Mouse (Mus musculus): ENCODE results near the gene Lgals3bp. TPM values are rescaled to one million over a fixed set of nuclear protein-coding genes. Genes with fewer than 3 reads are reported as not detected.
"Not testable (repeated sequence)": the region's sequence is repeated elsewhere in the genome, so short reads cannot be mapped to it uniquely, and the experiment has no call there.

Gene Lgals3bp
- polyA plus RNA-seq, 1 experiment from 2014 or later, result 6.2 TPM

DNA sequence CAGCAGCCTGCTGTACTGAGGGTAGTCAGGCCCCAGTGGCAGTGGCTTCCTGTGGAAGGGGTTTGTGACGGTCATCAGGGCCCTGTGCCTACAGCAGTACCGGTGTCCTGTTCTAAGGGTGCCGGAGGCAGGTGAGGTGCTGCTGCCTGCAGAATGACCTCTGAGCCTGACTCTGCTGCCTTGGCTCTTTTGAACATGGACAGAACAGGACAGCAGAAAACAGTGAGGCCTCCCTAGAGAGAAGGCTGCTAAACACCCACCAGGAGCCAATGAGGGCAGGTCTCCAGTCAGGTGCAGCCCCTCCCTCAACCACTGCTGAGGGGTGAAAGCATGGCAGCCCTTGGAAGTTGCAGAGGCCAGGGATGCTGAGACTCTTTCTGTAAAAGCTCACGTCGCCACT is 4.6 kb upstream of the Lgals3bp start:
- H3K27ac ChIP-seq, result 0 out of 2 replicates have a peak overlapping the region, but pooled peaks have one; percentile 54
- no peaks in the 10 kb centered on the region for H3K9me3 ChIP-seq
- H3K36me3 ChIP-seq, result peaks cover 56% of the 10 kb centered on the region
- peaks cover 56% of the 10 kb centered on the region for H3K4me1 ChIP-seq
- H3K27me3 ChIP-seq (ENCODE audit: insufficient read depth, poor library complexity, severe bottlenecking), result 0 out of 2 replicates have a peak, but pooled peaks cover 3% of the 10 kb centered on the region
- no peak for DNase-seq (ENCODE audit: low spot score)
- WGBS, result 88% methylated on average over 5 of the region's 5 CpGs
- no peak overlapping the region for H3K4me3 ChIP-seq

GRCm38 (mm10) chr11:118405311-118405710 is 3.4 kb upstream of the Lgals3bp start:
- H3K27me3 ChIP-seq (ENCODE audit: insufficient read depth, poor library complexity, severe bottlenecking), result 0 out of 2 replicates have a peak, but pooled peaks cover 3% of the 10 kb centered on the region

GRCm38 (mm10) chr11:118403951-118404899 is 2.3 kb upstream of the Lgals3bp start:
- peak overlapping the region; percentile 52; the same call in 1 of the 2 replicates for H3K27ac ChIP-seq
- no peaks in the 10 kb centered on the region for H3K27me3 ChIP-seq (ENCODE audit: insufficient read depth, poor library complexity, severe bottlenecking)
- H3K36me3 ChIP-seq, result peaks cover 35% of the 10 kb centered on the region
- no peak overlapping the region for H3K4me3 ChIP-seq
- peaks cover 66% of the 10 kb centered on the region for H3K4me1 ChIP-seq
- no peak for DNase-seq (ENCODE audit: low spot score)
- 62% methylated on average over 6 of the region's 6 CpGs for WGBS
- H3K9me3 ChIP-seq, result no peaks in the 10 kb centered on the region

More at GRCm38 (mm10) chr11:118405311-118405710, 3.4 kb upstream of the Lgals3bp start:
- H3K4me1 ChIP-seq, result peaks cover 65% of the 10 kb centered on the region
- no peaks in the 10 kb centered on the region for H3K9me3 ChIP-seq
- DNase-seq (ENCODE audit: low spot score), result no peak
- no peak overlapping the region for H3K4me3 ChIP-seq
- WGBS, result 90% methylated on average over 8 of the region's 8 CpGs
- H3K36me3 ChIP-seq, result peaks cover 44% of the 10 kb centered on the region
- H3K27ac ChIP-seq, result no peak overlapping the region

DNA sequence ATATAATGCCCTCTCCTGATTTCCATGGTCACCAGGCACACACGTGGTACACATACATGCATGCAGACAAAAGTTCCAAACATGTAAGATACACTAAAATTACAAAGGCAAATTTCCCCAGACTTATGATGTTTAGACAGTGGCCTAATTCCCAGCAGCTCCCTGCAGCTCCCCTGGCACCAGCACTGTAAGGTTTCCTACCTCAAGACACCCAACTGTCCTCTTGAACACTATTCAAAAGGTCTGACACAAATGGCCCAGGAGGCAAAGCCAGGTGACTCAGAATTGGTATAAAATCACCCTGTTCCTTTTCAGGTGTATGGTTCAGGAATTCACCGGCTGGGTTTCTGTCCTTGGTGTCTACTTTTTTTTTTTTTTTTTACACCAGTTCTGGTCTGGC is 1.3 kb upstream of the Lgals3bp start:
- DNase-seq (ENCODE audit: low spot score), result no peak
- WGBS, result 88% methylated on average over 2 of the region's 2 CpGs
- H3K27ac ChIP-seq, result no peak overlapping the region
- H3K4me3 ChIP-seq, result no peak overlapping the region
- 0 out of 2 replicates have a peak, but pooled peaks cover 1% of the 10 kb centered on the region for H3K27me3 ChIP-seq (ENCODE audit: insufficient read depth, poor library complexity, severe bottlenecking)
- H3K4me1 ChIP-seq, result peaks cover 59% of the 10 kb centered on the region
- H3K36me3 ChIP-seq, result peaks cover 26% of the 10 kb centered on the region
- no peaks in the 10 kb centered on the region for H3K9me3 ChIP-seq

DNA sequence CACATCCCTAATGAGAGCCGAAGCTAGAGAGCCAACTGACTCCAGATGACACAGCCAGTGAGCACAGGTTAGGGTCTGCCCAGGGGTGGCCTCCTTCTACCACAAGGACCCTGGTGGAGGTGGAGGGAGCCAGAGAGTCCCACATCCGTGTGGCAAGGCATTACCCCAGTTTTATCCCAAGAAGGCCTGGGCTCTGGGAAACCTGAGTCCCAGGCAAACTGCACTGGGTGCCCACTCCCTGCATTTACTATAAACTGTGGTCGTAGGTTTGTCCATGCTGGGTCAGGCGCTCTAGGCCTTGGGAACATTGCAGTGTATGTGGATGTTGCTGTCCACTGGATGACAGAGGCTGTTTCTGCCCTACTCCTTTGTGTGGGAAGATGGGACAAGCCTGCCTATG is 697 bp downstream of the Lgals3bp start:
- DNase-seq (ENCODE audit: low spot score), result no peak
- WGBS, result 76% methylated on average over 4 of the region's 4 CpGs
- Histone ChIP-seq H3K9me3 (no peaks in the 10 kb centered on the region), H3K36me3 (peaks cover 6% of the 10 kb centered on the region; the same call in 1 of the 2 replicates), H3K27me3 (ENCODE audit: insufficient read depth, poor library complexity, severe bottlenecking) (peaks cover 5% of the 10 kb centered on the region), H3K4me3 (no peak overlapping the region), H3K27ac (peak overlapping the region; percentile 86), H3K4me1 (peaks cover 52% of the 10 kb centered on the region)

DNA sequence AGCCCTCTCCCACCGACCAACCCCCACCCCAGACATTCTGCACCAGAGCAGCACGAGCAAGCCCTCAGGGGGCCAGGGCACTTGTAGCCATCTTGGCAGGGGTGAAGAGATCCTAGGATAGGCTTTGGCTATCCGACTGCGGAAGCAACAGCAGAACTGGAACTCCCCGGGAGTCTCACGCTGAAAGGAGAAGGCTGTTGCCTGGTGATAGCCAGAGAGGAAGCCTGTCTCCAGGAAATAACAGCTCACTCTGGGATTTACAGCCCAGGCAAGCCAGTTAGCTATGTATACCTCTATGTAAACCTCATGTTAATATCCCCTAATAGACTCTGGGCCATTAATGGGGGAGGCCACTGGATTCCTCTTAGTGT is 1.3 kb downstream of the Lgals3bp start:
- peaks cover 5% of the 10 kb centered on the region for H3K27me3 ChIP-seq (ENCODE audit: insufficient read depth, poor library complexity, severe bottlenecking)
- peak overlapping the region; percentile 86 for H3K27ac ChIP-seq
- no peak for DNase-seq (ENCODE audit: low spot score)
- 14% methylated on average over 6 of the region's 6 CpGs for WGBS
- H3K9me3 ChIP-seq, result no peaks in the 10 kb centered on the region
- H3K4me3 ChIP-seq, result 0 out of 2 replicates have a peak overlapping the region, but pooled peaks have one; percentile 12
- peaks cover 52% of the 10 kb centered on the region for H3K4me1 ChIP-seq
- peaks cover 7% of the 10 kb centered on the region for H3K36me3 ChIP-seq

DNA sequence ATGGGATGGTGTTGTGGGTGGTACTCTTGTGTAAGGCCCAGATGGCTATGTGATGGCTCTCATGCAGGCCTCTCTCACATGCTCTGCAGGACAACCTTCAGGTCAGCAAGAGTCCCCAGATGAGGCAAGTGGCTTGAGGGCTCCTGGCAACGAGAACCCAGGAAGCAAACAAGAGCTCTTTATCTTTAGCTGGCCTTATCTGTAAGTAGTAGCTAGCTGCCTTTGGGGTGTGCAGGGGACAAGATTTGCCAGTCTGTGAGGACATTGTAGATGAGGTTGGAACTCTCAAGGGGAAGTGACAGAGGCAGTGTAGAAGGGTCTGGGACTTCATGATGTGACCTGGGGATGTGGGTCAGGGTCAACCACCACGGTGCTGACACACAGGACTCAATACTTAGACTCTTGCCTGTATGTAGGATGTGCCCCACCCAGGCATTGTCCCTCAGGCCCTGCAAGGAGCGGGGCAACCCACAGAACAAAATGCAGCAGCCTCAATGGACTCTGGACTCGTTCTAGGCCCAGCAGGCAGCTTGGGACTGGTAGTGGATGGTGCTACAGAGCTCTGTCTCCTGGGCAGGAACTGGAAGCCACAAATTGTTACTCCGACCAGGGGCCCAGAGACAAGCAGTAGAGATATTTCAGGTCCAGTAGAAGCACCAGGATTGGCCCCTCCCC is 1.9 kb downstream of the Lgals3bp start:
- Histone ChIP-seq H3K9me3 (no peaks in the 10 kb centered on the region), H3K27me3 (ENCODE audit: insufficient read depth, poor library complexity, severe bottlenecking) (peaks cover 5% of the 10 kb centered on the region), H3K36me3 (peaks cover 8% of the 10 kb centered on the region), H3K27ac (peak overlapping the region; percentile 86), H3K4me3 (0 out of 2 replicates have a peak overlapping the region, but pooled peaks have one; percentile 6), H3K4me1 (peaks cover 52% of the 10 kb centered on the region)
- DNase-seq (ENCODE audit: low spot score), result no peak
- WGBS, result 35% methylated on average over 5 of the region's 5 CpGs

DNA sequence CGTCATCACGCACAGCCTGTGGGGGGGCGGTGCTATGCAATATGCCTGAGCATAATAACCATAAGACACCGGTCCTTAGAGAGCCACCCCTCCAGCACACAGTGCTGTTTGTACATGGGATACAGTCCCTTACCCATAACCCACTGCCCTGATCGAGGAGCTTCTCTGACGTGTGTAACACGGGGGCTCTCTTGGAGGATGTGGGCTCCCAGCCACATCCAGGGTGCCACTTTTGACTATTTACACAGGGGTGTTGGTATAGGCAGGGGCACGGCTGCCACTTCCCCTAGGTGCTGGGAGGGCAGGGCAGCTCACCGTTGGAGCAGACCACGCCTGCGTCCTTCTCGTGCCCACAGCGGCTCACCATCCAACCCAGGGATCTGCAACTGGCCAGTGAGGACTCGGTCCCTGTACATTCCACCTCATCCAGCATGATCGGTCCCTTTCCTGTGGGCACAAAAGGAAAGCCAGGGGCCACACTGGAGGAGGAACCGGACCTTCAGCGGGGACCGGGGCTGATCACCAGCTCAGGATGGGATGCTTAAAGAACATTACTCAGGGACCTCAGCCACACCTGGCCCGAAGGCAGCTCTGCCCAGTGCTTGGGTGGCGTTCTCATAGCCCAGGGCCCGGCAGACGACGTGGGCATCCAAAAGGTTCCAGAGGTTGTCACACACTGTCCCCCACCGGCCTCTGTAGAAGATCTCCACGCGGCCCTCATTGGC is 3.9 kb downstream of the Lgals3bp start:
- peaks cover 8% of the 10 kb centered on the region for H3K36me3 ChIP-seq

GRCm38 (mm10) chr11:118394538-118394937 is 7.4 kb downstream of the Lgals3bp start:
- Histone ChIP-seq H3K27ac (no peak overlapping the region), H3K27me3 (ENCODE audit: insufficient read depth, poor library complexity, severe bottlenecking) (peaks cover 5% of the 10 kb centered on the region), H3K4me3 (no peak overlapping the region), H3K4me1 (peaks cover 15% of the 10 kb centered on the region), H3K36me3 (peaks cover 8% of the 10 kb centered on the region), H3K9me3 (no peaks in the 10 kb centered on the region)
- no peak for DNase-seq (ENCODE audit: low spot score)
- WGBS, result 61% methylated on average over 6 of the region's 6 CpGs

More for the DNA sequence above, 3.9 kb downstream of the Lgals3bp start:
- no peak overlapping the region for H3K27ac ChIP-seq
- 93% methylated on average over 26 of the region's 26 CpGs for WGBS
- DNase-seq (ENCODE audit: low spot score), result no peak
- no peak overlapping the region for H3K4me3 ChIP-seq
- peaks cover 42% of the 10 kb centered on the region for H3K4me1 ChIP-seq
- H3K9me3 ChIP-seq, result no peaks in the 10 kb centered on the region
- H3K27me3 ChIP-seq (ENCODE audit: insufficient read depth, poor library complexity, severe bottlenecking), result peaks cover 5% of the 10 kb centered on the region

- Histone ChIP-seq H3K4me1 (peaks cover 10% of the 10 kb centered on the region), H3K27ac (no peak overlapping the region), H3K27me3 (ENCODE audit: insufficient read depth, poor library complexity, severe bottlenecking) (peaks cover 5% of the 10 kb centered on the region), H3K36me3 (peaks cover 8% of the 10 kb centered on the region), H3K9me3 (no peaks in the 10 kb centered on the region), H3K4me3 (no peak overlapping the region)
- 65% methylated on average over 5 of the region's 5 CpGs for WGBS
- DNase-seq (ENCODE audit: low spot score), result no peak
These were observed 7.9 kb downstream of the Lgals3bp start for GRCm38 (mm10) chr11:118393991-118394390.

DNA sequence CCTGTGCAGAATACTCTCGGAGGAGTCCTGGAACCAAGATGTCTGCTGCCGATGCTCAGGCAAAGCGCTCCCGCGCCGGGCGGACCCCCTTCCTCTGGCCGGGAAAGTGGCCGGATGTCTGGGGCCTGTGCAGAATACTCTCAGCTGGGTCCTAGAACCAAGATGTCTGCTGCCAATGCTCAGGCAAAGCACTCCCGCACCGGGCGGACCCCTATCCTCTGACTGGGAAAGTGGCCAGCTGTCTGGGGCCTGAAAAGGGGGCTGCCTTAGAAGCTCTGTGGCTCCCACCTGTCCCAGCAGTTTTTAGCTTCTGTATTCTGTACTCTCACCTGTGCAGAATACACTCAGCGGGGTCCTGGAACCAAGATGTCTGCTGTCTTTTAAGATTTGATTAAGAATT is 14.1 kb downstream of the Lgals3bp start:
- not testable (repeated sequence) for H3K4me1 ChIP-seq; H3K4me3 ChIP-seq; H3K36me3 ChIP-seq; H3K27ac ChIP-seq; DNase-seq (ENCODE audit: low spot score); H3K9me3 ChIP-seq; H3K27me3 ChIP-seq (ENCODE audit: insufficient read depth, poor library complexity, severe bottlenecking)
- WGBS, result 91% methylated on average over 13 of the region's 13 CpGs

DNA sequence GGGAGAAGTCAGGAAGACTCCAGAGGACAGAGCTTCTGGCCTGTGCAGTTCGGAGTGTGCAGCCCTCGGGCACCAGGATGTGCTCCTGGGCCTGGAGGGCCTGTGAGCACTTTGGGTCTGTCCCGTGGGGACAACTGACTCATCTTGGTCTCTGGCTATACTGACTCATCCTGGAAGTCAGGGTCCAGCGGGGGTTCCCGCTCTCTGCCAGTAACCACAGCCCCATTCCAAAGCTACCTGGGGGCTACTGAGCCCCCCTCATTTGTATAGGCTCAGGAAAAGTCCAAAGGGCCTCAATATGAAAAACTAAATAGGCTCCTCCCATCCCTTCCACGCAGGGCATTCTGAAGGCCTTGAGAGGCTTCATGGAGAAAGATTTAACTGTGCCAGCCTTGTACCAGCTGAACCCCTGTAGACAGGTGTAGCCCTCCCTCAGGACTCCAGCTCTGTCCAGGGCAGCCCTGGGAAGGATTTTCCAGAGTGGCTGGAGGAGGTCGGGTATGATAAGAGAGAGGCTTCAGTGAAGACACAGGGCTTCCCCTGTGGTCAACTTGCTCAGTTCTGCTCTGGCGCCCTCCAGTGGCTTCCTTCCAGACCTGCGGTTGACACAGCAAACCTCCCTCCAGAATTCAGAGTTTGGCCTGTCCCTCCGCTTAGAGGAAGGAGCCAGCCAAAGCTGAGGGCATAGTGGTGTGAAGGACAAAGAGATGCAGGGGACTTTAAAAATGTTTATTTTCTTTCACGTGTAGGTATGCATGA is 22.5 kb downstream of the Lgals3bp start:
- Histone ChIP-seq H3K27ac (0 out of 2 replicates have a peak overlapping the region, but pooled peaks have one; percentile 47), H3K4me3 (no peak overlapping the region), H3K9me3 (no peaks in the 10 kb centered on the region), H3K27me3 (ENCODE audit: insufficient read depth, poor library complexity, severe bottlenecking) (peaks cover 3% of the 10 kb centered on the region; the same call in 1 of the 2 replicates), H3K36me3 (no peaks in the 10 kb centered on the region), H3K4me1 (peaks cover 12% of the 10 kb centered on the region)
- DNase-seq (ENCODE audit: low spot score), result peak; percentile 89
- WGBS, result 37% methylated on average over 11 of the region's 11 CpGs
